Mouse (Mus musculus) CD4-positive, CD25-positive, alpha-beta regulatory T cell, adult 2 months (primary cell): ENCODE results near the gene Gm28230.

Source experiments
- DNase-seq: peaks from one replicate; pipeline ENCODE4 v3.0.0-alpha.2; 2012; ENCODE audit warnings: low read depth, low spot score

Gene Gm28230

GRCm38 (mm10) chr2:74763245-74763735 is 36.8 kb downstream of the Gm28230 start:
- DNase-seq: no peak

GRCm38 (mm10) chr2:74763976-74764375 is 37.4 kb downstream of the Gm28230 start:
- DNase-seq: no peak

GRCm38 (mm10) chr2:74774359-74774758 is 47.8 kb downstream of the Gm28230 start:
- no peak for DNase-seq

GRCm38 (mm10) chr2:74777536-74778275 is 51.2 kb downstream of the Gm28230 start:
- DNase-seq: no peak

GRCm38 (mm10) chr2:74781386-74781785 is 54.9 kb downstream of the Gm28230 start:
- no peak for DNase-seq

- no peak for DNase-seq
These were observed 69.0 kb downstream of the Gm28230 start for GRCm38 (mm10) chr2:74795531-74795930.
